Mouse (Mus musculus) bone marrow, adult 2 months (tissue): ENCODE results near the gene Plxnd1.

Experiments
- CTCF ChIP-seq: fragments of 200-500 bp; IDR thresholded peaks from 2 replicates; pipeline ENCODE4 v1.5.1; 2011; ENCODE audit warnings: low read length, control low read depth; ENCODE audit not compliant: control insufficient read depth, insufficient read depth
- POLR2A ChIP-seq: fragments of 200-500 bp; IDR thresholded peaks from 2 replicates; pipeline ENCODE4 v1.6.1; 2011; ENCODE audit warnings: low read depth, mild to moderate bottlenecking, control low read depth, low read length, borderline replicate concordance; ENCODE audit not compliant: control insufficient read depth

DNA sequence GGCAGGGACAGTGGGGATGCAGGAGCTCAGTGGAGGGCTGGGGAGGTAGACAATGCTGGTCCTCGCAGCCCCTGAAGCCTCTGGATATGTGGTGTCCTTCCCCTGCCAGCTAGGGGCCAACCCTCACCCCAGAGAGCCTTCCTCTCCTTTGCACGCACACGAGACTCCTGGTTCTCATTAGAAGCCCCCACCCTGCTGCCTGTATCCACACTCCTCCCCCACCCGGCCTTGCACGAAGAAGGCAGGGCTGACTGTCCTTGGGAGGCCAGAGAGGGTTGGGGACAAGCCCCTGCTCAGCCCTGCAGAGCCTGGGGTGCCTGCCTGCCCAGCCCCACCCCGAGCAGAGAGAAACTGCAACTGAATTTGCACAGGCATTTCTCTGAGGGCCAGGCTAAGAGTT lies 37.1 kb downstream of the Plxnd1 start:
- TF ChIP-seq CTCF = no peak
- no peak for TF ChIP-seq POLR2A
